Mouse (Mus musculus) liver, embryonic 11.5 days (tissue): Measurements from ENCODE around the gene Fn1. TPM values are rescaled to one million over a fixed set of nuclear protein-coding genes. Genes with fewer than 3 reads are reported as not detected.

Experiments used
- ATAC-seq: fragments of 200-750 bp; cut with Nextera tagmentation; replicated peaks from 2 replicates; pipeline ENCODE4 v1.8.0; 2017; ENCODE audit warnings: moderate number of reproducible peaks, mild to moderate bottlenecking, moderate TSS enrichment, moderate library complexity; ENCODE audit not compliant: low FRiP score
- DNase-seq: peaks from one replicate; pipeline ENCODE4 v3.0.0-alpha.2; 2017; ENCODE audit warnings: low spot score
- H3K27ac ChIP-seq: fragments of 300-500 bp; sonication (generic); 2 replicates; pipeline ENCODE4 v1.5.1; 2014; ENCODE audit warnings: mild to moderate bottlenecking, low read depth, low read length, control low read depth
- H3K27me3 ChIP-seq: fragments of 300-500 bp; sonication (generic); replicated peaks from 2 replicates; pipeline ENCODE4 v1.6.1; 2014; ENCODE audit warnings: low read length, mixed read lengths; ENCODE audit not compliant: control insufficient read depth, insufficient read depth
- H3K36me3 ChIP-seq: fragments of 300-500 bp; sonication (generic); 2 replicates; pipeline ENCODE4 v1.6.1; 2014; ENCODE audit warnings: mild to moderate bottlenecking, low read length, moderate library complexity, mixed read lengths; ENCODE audit not compliant: control insufficient read depth, insufficient read depth
- H3K4me1 ChIP-seq: fragments of 300-500 bp; sonication (generic); replicated peaks from 2 replicates; pipeline ENCODE4 v1.6.1; 2014; ENCODE audit warnings: low read length, mixed read lengths; ENCODE audit not compliant: control insufficient read depth, insufficient read depth
- H3K4me2 ChIP-seq: fragments of 300-500 bp; sonication (generic); 2 replicates; pipeline ENCODE4 v1.6.1; 2014; ENCODE audit warnings: mild to moderate bottlenecking, control low read depth, moderate library complexity
- H3K4me3 ChIP-seq: fragments of 300-500 bp; sonication (generic); 2 replicates; pipeline ENCODE4 v1.5.1; 2014; ENCODE audit warnings: low read depth, low read length, control low read depth
- H3K9ac ChIP-seq: fragments of 300-500 bp; sonication (generic); 2 replicates; pipeline ENCODE4 v1.6.1; 2014; ENCODE audit warnings: low read depth, low read length, control low read depth
- H3K9me3 ChIP-seq: fragments of 300-500 bp; sonication (generic); 2 replicates; pipeline ENCODE4 v1.6.1; 2016; ENCODE audit warnings: low read length, inconsistent platforms, mixed read lengths; ENCODE audit not compliant: control insufficient read depth
- WGBS: fragments of 180-500 bp; shearing (Covaris S2); extraction: QIAGEN DNeasy Blood & Tissue Kit; methylation state at CpG from one replicate; pipeline ENCODE4 v1.1.7; 2014; 5-methylcytosine and 5-hydroxymethylcytosine counted together
- polyA plus RNA-seq: library from polyadenylated mRNA; unstranded; fragments of >200 nt; fragmentation: Nextera tagmentation; extraction: Ambion mirVana; gene quantifications from 2 replicates; pipeline ENCODE4 v1.2.1, GENCODE M21; 2014

The Fn1 gene
- polyA plus RNA-seq, 1 experiment from 2014 or later = 175 TPM

- Histone ChIP-seq H3K4me1 (no peaks in the 10 kb centered on the region), H3K9me3 (no peaks in the 10 kb centered on the region), H3K36me3 (peaks cover 41% of the 10 kb centered on the region), H3K4me2 (no peak overlapping the region), H3K4me3 (no peak overlapping the region), H3K27ac (no peak overlapping the region), H3K27me3 (no peaks in the 10 kb centered on the region), H3K9ac (no peak overlapping the region)
- DNase-seq (no peak), ATAC-seq (no peak)
- WGBS = 87% methylated on average over 8 of the region's 8 CpGs
These were observed 46.2 kb downstream of the Fn1 start for GRCm38 (mm10) chr1:71606600-71607325.

- Histone ChIP-seq H3K4me2 (no peak overlapping the region), H3K36me3 (peaks cover 36% of the 10 kb centered on the region), H3K27me3 (no peaks in the 10 kb centered on the region), H3K4me1 (no peaks in the 10 kb centered on the region), H3K27ac (no peak overlapping the region), H3K9ac (no peak overlapping the region), H3K4me3 (no peak overlapping the region), H3K9me3 (no peaks in the 10 kb centered on the region)
- DNase-seq = no peak
- WGBS = 80% methylated on average over 2 of the region's 2 CpGs
- ATAC-seq = no peak
These were observed 47.2 kb downstream of the Fn1 start for GRCm38 (mm10) chr1:71605751-71606150.

GRCm38 (mm10) chr1:71595365-71595764 lies 57.6 kb downstream of the Fn1 start:
- Histone ChIP-seq H3K4me3 (no peak overlapping the region), H3K27ac (no peak overlapping the region), H3K9ac (no peak overlapping the region), H3K9me3 (no peaks in the 10 kb centered on the region), H3K36me3 (peaks cover 32% of the 10 kb centered on the region), H3K4me1 (no peaks in the 10 kb centered on the region), H3K4me2 (no peak overlapping the region), H3K27me3 (no peaks in the 10 kb centered on the region)
- no peak for DNase-seq
- ATAC-seq = no peak
- 80% methylated on average over 4 of the region's 4 CpGs for WGBS

GRCm38 (mm10) chr1:71594268-71594667 lies 58.7 kb downstream of the Fn1 start:
- DNase-seq = no peak
- Histone ChIP-seq H3K4me3 (no peak overlapping the region), H3K27ac (no peak overlapping the region), H3K9me3 (no peaks in the 10 kb centered on the region), H3K27me3 (no peaks in the 10 kb centered on the region), H3K36me3 (peaks cover 37% of the 10 kb centered on the region), H3K4me2 (no peak overlapping the region), H3K4me1 (no peaks in the 10 kb centered on the region), H3K9ac (no peak overlapping the region)
- WGBS = 83% methylated on average over 2 of the region's 2 CpGs
- no peak for ATAC-seq

GRCm38 (mm10) chr1:71593184-71593583 lies 59.8 kb downstream of the Fn1 start:
- Histone ChIP-seq H3K4me2 (no peak overlapping the region), H3K27me3 (no peaks in the 10 kb centered on the region), H3K4me1 (no peaks in the 10 kb centered on the region), H3K36me3 (peaks cover 30% of the 10 kb centered on the region), H3K9me3 (no peaks in the 10 kb centered on the region), H3K27ac (no peak overlapping the region), H3K4me3 (no peak overlapping the region), H3K9ac (no peak overlapping the region)
- ATAC-seq (no peak), DNase-seq (no peak)
- 90% methylated on average over 9 of the region's 9 CpGs for WGBS

- Histone ChIP-seq H3K9ac (no peak overlapping the region), H3K4me1 (no peaks in the 10 kb centered on the region), H3K36me3 (peaks cover 20% of the 10 kb centered on the region), H3K27ac (no peak overlapping the region), H3K27me3 (no peaks in the 10 kb centered on the region), H3K9me3 (no peaks in the 10 kb centered on the region), H3K4me2 (no peak overlapping the region), H3K4me3 (no peak overlapping the region)
- DNase-seq (no peak), ATAC-seq (no peak)
- 92% methylated on average over 11 of the region's 11 CpGs for WGBS
These were observed 63.0 kb downstream of the Fn1 start for GRCm38 (mm10) chr1:71590038-71590437.

- Histone ChIP-seq H3K27ac (no peak overlapping the region), H3K4me1 (no peaks in the 10 kb centered on the region), H3K9ac (no peak overlapping the region), H3K4me2 (no peak overlapping the region), H3K9me3 (no peaks in the 10 kb centered on the region), H3K36me3 (peaks cover 16% of the 10 kb centered on the region), H3K4me3 (no peak overlapping the region), H3K27me3 (no peaks in the 10 kb centered on the region)
- WGBS = 88% methylated on average over 7 of the region's 7 CpGs
- DNase-seq (no peak), ATAC-seq (no peak)
These were observed 66.3 kb downstream of the Fn1 start for GRCm38 (mm10) chr1:71586658-71587057.

GRCm38 (mm10) chr1:71583900-71584299 lies 69.1 kb downstream of the Fn1 start:
- WGBS = 84% methylated on average over 7 of the region's 7 CpGs
- H3K27ac ChIP-seq = no peak overlapping the region
- H3K9ac ChIP-seq = no peak overlapping the region
- H3K27me3 ChIP-seq = no peaks in the 10 kb centered on the region
- no peak overlapping the region for H3K4me2 ChIP-seq
- no peaks in the 10 kb centered on the region for H3K9me3 ChIP-seq
- H3K4me3 ChIP-seq = no peak overlapping the region
- H3K36me3 ChIP-seq = peaks cover 9% of the 10 kb centered on the region
- H3K4me1 ChIP-seq = no peaks in the 10 kb centered on the region
- no peak for ATAC-seq
- DNase-seq = no peak

- Histone ChIP-seq H3K4me3 (no peak overlapping the region), H3K4me1 (no peaks in the 10 kb centered on the region), H3K36me3 (peaks cover 15% of the 10 kb centered on the region), H3K27ac (no peak overlapping the region), H3K9ac (no peak overlapping the region), H3K4me2 (no peak overlapping the region), H3K27me3 (no peaks in the 10 kb centered on the region), H3K9me3 (no peaks in the 10 kb centered on the region)
- DNase-seq (no peak), ATAC-seq (no peak)
- WGBS = 91% methylated on average over 8 of the region's 8 CpGs
These were observed 69.7 kb downstream of the Fn1 start for GRCm38 (mm10) chr1:71583302-71583701.
